Mouse (Mus musculus) urinary bladder, postnatal 25 days (tissue): Measurements from ENCODE around the gene Tcl1b5.

ENCODE experiments used
- DNase-seq: peaks from one replicate; pipeline ENCODE4 v3.0.0; 2022; ENCODE audit warnings: low spot score

The Tcl1b5 gene

GRCm38 (mm10) chr12:105208441-105208840 is 32.3 kb downstream of the Tcl1b5 start:
- DNase-seq = no peak

- DNase-seq = no peak
Observed at GRCm38 (mm10) chr12:105209231-105209630, 33.1 kb downstream of the Tcl1b5 start.

- DNase-seq = no peak
Observed at GRCm38 (mm10) chr12:105217101-105217760, 41.1 kb downstream of the Tcl1b5 start.

GRCm38 (mm10) chr12:105222601-105223319 is 46.6 kb downstream of the Tcl1b5 start, which contains the start of gene Tcl1:
TSS of gene Tcl1 (minus strand) at chr12:105222793.
- no peak for DNase-seq

GRCm38 (mm10) chr12:105224621-105225320 is 48.6 kb downstream of the Tcl1b5 start:
- DNase-seq = no peak
